In genomic region chr2:173181486-173181885, GRCm38 (mm10) we compare ENCODE assay signal across 31 mouse cellular contexts. TPM values are rescaled to one million over a fixed set of nuclear protein-coding genes. Genes with fewer than 3 reads are reported as not detected.
DNase-seq lines count a peak whose midpoint lies in the region; ATAC-seq lines count a peak whose summit lies in the region.
"Had no signal": no experiment of that assay in that cellular context is flagged by ENCODE, and none has a peak within 500 bp of the region (broad histone marks: within the 10 kb centered on the region; RNA-seq: fewer than 3 reads in every experiment).

No protein-coding gene starts in this region.

- peak; percentile 7 for DNase-seq in forebrain, embryonic 10.5 days (ENCODE audit: extremely low spot score, low spot score)
- DNase-seq in hindbrain, embryonic 10.5 days (ENCODE audit: low spot score): no peak
- no peak for DNase-seq in hindbrain, embryonic 11.5 days (ENCODE audit: low spot score)
- DNase-seq in liver, embryonic 11.5 days (ENCODE audit: low spot score): peak; percentile 11
- peak; percentile 23 for DNase-seq in limb, embryonic 10.5 days (ENCODE audit: low spot score)
- no peak for DNase-seq in spleen, adult 12 weeks (ENCODE audit: low spot score)
- DNase-seq: adrenal gland, adult 8-10 months; adrenal gland, postnatal 25 days; cerebellum, adult 11-12 months; cerebellum, adult 8-10 months; cerebellum, postnatal 10 days; cerebellum, postnatal 36 days; embryo, embryonic 11 days; forebrain, postnatal 0 days; gastrocnemius, adult 2 months; gastrocnemius, postnatal 14 days; heart, adult 18-20 months; heart, postnatal 10 days; heart, postnatal 36 days had no signal

- no peak overlapping the region for H3K4me2 ChIP-seq in forebrain, embryonic 16.5 days (ENCODE audit: low read length)
- H3K4me2 ChIP-seq in hindbrain, embryonic 11.5 days (replicated peaks; ENCODE audit: low read depth, low read length): no peak overlapping the region
- H3K4me2 ChIP-seq in liver, embryonic 11.5 days: no peak overlapping the region
- H3K4me2 ChIP-seq in liver, embryonic 12.5 days: no peak overlapping the region
- H3K4me2 ChIP-seq: embryonic facial prominence, embryonic 13.5 days; forebrain, embryonic 13.5 days; heart, embryonic 12.5 days; heart, embryonic 15.5 days; hindbrain, embryonic 12.5 days; hindbrain, embryonic 15.5 days had no signal

- H3K4me1 ChIP-seq in forebrain, embryonic 10.5 days: peaks cover 3% of the 10 kb centered on the region
- H3K4me1 ChIP-seq in forebrain, embryonic 16.5 days (replicated peaks; ENCODE audit: control insufficient read depth, insufficient read depth, low read length): no peaks in the 10 kb centered on the region
- peaks cover 9% of the 10 kb centered on the region for H3K4me1 ChIP-seq in hindbrain, embryonic 10.5 days (replicated peaks)
- H3K4me1 ChIP-seq in hindbrain, embryonic 11.5 days (replicated peaks; ENCODE audit: control insufficient read depth, insufficient read depth, low read length): no peaks in the 10 kb centered on the region
- H3K4me1 ChIP-seq in liver, embryonic 11.5 days (replicated peaks; ENCODE audit: control insufficient read depth, insufficient read depth, low read length): no peaks in the 10 kb centered on the region
- H3K4me1 ChIP-seq in liver, embryonic 12.5 days: no peaks in the 10 kb centered on the region
- peaks cover 26% of the 10 kb centered on the region for H3K4me1 ChIP-seq in limb, embryonic 10.5 days
- H3K4me1 ChIP-seq: embryonic facial prominence, embryonic 13.5 days; forebrain, embryonic 13.5 days; heart, embryonic 12.5 days; hindbrain, embryonic 15.5 days had no signal

- WGBS in forebrain, embryonic 10.5 days: 65% methylated on average over 5 of the region's 5 CpGs
- 70% methylated on average over 4 of the region's 5 CpGs for WGBS in forebrain, embryonic 16.5 days
- WGBS in hindbrain, embryonic 10.5 days: 51% methylated on average over 5 of the region's 5 CpGs
- 79% methylated on average over 4 of the region's 5 CpGs for WGBS in hindbrain, embryonic 11.5 days
- whole genome bisulfite sequencing in liver, embryonic 11.5 days: 62% methylated on average over 4 of the region's 5 CpGs
- 45% methylated on average over 5 of the region's 5 CpGs for WGBS in liver, embryonic 12.5 days (ENCODE audit: insufficient replicate concordance)
- 56% methylated on average over 5 of the region's 5 CpGs for WGBS in limb, embryonic 10.5 days

- H3K27ac ChIP-seq in forebrain, embryonic 10.5 days: no peak overlapping the region
- H3K27ac ChIP-seq in forebrain, embryonic 16.5 days (ENCODE audit: low read length): no peak overlapping the region
- H3K27ac ChIP-seq in hindbrain, embryonic 10.5 days: 0 out of 2 replicates have a peak overlapping the region, but pooled peaks have one; percentile 50
- no peak overlapping the region for H3K27ac ChIP-seq in hindbrain, embryonic 11.5 days (ENCODE audit: low read depth, low read length)
- no peak overlapping the region for H3K27ac ChIP-seq in liver, embryonic 11.5 days (ENCODE audit: low read depth, low read length)
- H3K27ac ChIP-seq in liver, embryonic 12.5 days: no peak overlapping the region
- H3K27ac ChIP-seq in limb, embryonic 10.5 days: no peak overlapping the region
- H3K27ac ChIP-seq: embryonic facial prominence, embryonic 10.5 days; embryonic facial prominence, embryonic 13.5 days; forebrain, embryonic 13.5 days; gastrocnemius, adult 2 months; heart, embryonic 15.5 days; hindbrain, embryonic 12.5 days; hindbrain, embryonic 15.5 days had no signal

- peaks cover 25% of the 10 kb centered on the region; the same call in 1 of the 2 replicates for H3K27me3 ChIP-seq in forebrain, embryonic 10.5 days (ENCODE audit: poor library complexity, severe bottlenecking)
- H3K27me3 ChIP-seq in forebrain, embryonic 16.5 days (replicated peaks; ENCODE audit: control insufficient read depth, insufficient read depth, low read length): no peaks in the 10 kb centered on the region
- H3K27me3 ChIP-seq in hindbrain, embryonic 10.5 days (ENCODE audit: insufficient read depth, poor library complexity, severe bottlenecking): peaks cover 10% of the 10 kb centered on the region; the same call in 1 of the 2 replicates
- no peaks in the 10 kb centered on the region; the same call in 1 of the 2 replicates for H3K27me3 ChIP-seq in hindbrain, embryonic 11.5 days (ENCODE audit: control insufficient read depth, insufficient read depth, low read length)
- peaks cover 12% of the 10 kb centered on the region; the same call in 1 of the 2 replicates for H3K27me3 ChIP-seq in liver, embryonic 11.5 days (replicated peaks; ENCODE audit: control insufficient read depth, insufficient read depth, low read length)
- H3K27me3 ChIP-seq in liver, embryonic 12.5 days (replicated peaks): peaks cover 58% of the 10 kb centered on the region
- H3K27me3 ChIP-seq in limb, embryonic 10.5 days (ENCODE audit: low read depth, poor library complexity, severe bottlenecking): peaks cover 77% of the 10 kb centered on the region
- H3K27me3 ChIP-seq: hindbrain, embryonic 15.5 days had no signal

- ATAC-seq in forebrain, embryonic 16.5 days: no peak
- no peak for ATAC-seq in hindbrain, embryonic 11.5 days (ENCODE audit: low FRiP score)
- no peak for ATAC-seq in liver, embryonic 11.5 days (replicated peaks; ENCODE audit: low FRiP score)
- ATAC-seq in liver, embryonic 12.5 days: no peak
- ATAC-seq: activated CD4-positive, CD25-positive, alpha-beta regulatory T cell, adult 4 months; forebrain, embryonic 13.5 days; forebrain, postnatal 0 days had no signal

- no peaks in the 10 kb centered on the region for H3K9me3 ChIP-seq in forebrain, embryonic 10.5 days
- no peaks in the 10 kb centered on the region for H3K9me3 ChIP-seq in forebrain, embryonic 16.5 days (ENCODE audit: control insufficient read depth, low read length)
- H3K9me3 ChIP-seq in hindbrain, embryonic 10.5 days: no peaks in the 10 kb centered on the region
- H3K9me3 ChIP-seq in hindbrain, embryonic 11.5 days (ENCODE audit: control insufficient read depth, low read length): no peaks in the 10 kb centered on the region
- H3K9me3 ChIP-seq in liver, embryonic 11.5 days (ENCODE audit: control insufficient read depth, low read length): no peaks in the 10 kb centered on the region
- H3K9me3 ChIP-seq in liver, embryonic 12.5 days (replicated peaks): no peaks in the 10 kb centered on the region
- no peaks in the 10 kb centered on the region for H3K9me3 ChIP-seq in limb, embryonic 10.5 days (replicated peaks)
- H3K9me3 ChIP-seq: embryonic facial prominence, embryonic 10.5 days; embryonic facial prominence, embryonic 13.5 days; forebrain, embryonic 13.5 days; heart, embryonic 12.5 days; heart, embryonic 15.5 days; hindbrain, embryonic 12.5 days; hindbrain, embryonic 15.5 days had no signal

- H3K9ac ChIP-seq in forebrain, embryonic 16.5 days (replicated peaks; ENCODE audit: low read depth, low read length): no peak overlapping the region
- H3K9ac ChIP-seq in hindbrain, embryonic 11.5 days (ENCODE audit: low read depth, low read length): no peak overlapping the region
- no peak overlapping the region for H3K9ac ChIP-seq in liver, embryonic 11.5 days (ENCODE audit: low read depth, low read length)
- no peak overlapping the region for H3K9ac ChIP-seq in liver, embryonic 12.5 days
- H3K9ac ChIP-seq: embryonic facial prominence, embryonic 13.5 days; forebrain, embryonic 13.5 days; forebrain, postnatal 0 days; heart, embryonic 12.5 days; heart, embryonic 15.5 days; hindbrain, embryonic 12.5 days; hindbrain, embryonic 15.5 days had no signal

- no peaks in the 10 kb centered on the region for H3K36me3 ChIP-seq in forebrain, embryonic 10.5 days (replicated peaks)
- H3K36me3 ChIP-seq in forebrain, embryonic 16.5 days (ENCODE audit: control insufficient read depth, insufficient read depth): no peaks in the 10 kb centered on the region
- H3K36me3 ChIP-seq in hindbrain, embryonic 10.5 days: no peaks in the 10 kb centered on the region
- no peaks in the 10 kb centered on the region for H3K36me3 ChIP-seq in hindbrain, embryonic 11.5 days (ENCODE audit: control insufficient read depth, insufficient read depth, low read length)
- no peaks in the 10 kb centered on the region for H3K36me3 ChIP-seq in liver, embryonic 11.5 days (ENCODE audit: control insufficient read depth, insufficient read depth, low read length)
- H3K36me3 ChIP-seq in liver, embryonic 12.5 days: no peaks in the 10 kb centered on the region
- no peaks in the 10 kb centered on the region for H3K36me3 ChIP-seq in limb, embryonic 10.5 days
- H3K36me3 ChIP-seq: embryonic facial prominence, embryonic 10.5 days; embryonic facial prominence, embryonic 13.5 days; heart, embryonic 12.5 days; heart, embryonic 15.5 days; hindbrain, embryonic 12.5 days; hindbrain, embryonic 15.5 days had no signal

- no peak overlapping the region for H3K4me3 ChIP-seq in forebrain, embryonic 10.5 days
- no peak overlapping the region for H3K4me3 ChIP-seq in forebrain, embryonic 16.5 days (replicated peaks; ENCODE audit: low read length)
- no peak overlapping the region for H3K4me3 ChIP-seq in hindbrain, embryonic 10.5 days
- H3K4me3 ChIP-seq in hindbrain, embryonic 11.5 days (ENCODE audit: low read depth, low read length): no peak overlapping the region
- no peak overlapping the region for H3K4me3 ChIP-seq in liver, embryonic 11.5 days (ENCODE audit: low read depth, low read length)
- H3K4me3 ChIP-seq in liver, embryonic 12.5 days: no peak overlapping the region
- H3K4me3 ChIP-seq in limb, embryonic 10.5 days: no peak overlapping the region
- H3K4me3 ChIP-seq: embryonic facial prominence, embryonic 10.5 days; embryonic facial prominence, embryonic 13.5 days; erythroblast, embryonic 14.5 days; forebrain, embryonic 13.5 days; gastrocnemius, adult 2 months; heart, embryonic 12.5 days; heart, embryonic 15.5 days; hindbrain, embryonic 12.5 days; hindbrain, embryonic 15.5 days had no signal

RNA-seq across cellular contexts. Expression of gene Pck1, which starts 28.6 kb away (rescaled TPM):
- not detected in 2 replicates for polyA plus RNA-seq in forebrain, embryonic 10.5 days (2016; fragmentation: Nextera tagmentation; extraction: Ambion mirVana)
- not detected in 2 replicates for polyA plus RNA-seq in forebrain, embryonic 16.5 days (2015; fragmentation: Nextera tagmentation; extraction: Ambion mirVana)
- not detected in 2 replicates for polyA plus RNA-seq in hindbrain, embryonic 10.5 days (2016; fragmentation: Nextera tagmentation; extraction: Ambion mirVana)
- polyA plus RNA-seq in hindbrain, embryonic 11.5 days (2014; fragmentation: Nextera tagmentation; extraction: Ambion mirVana): not detected in 2 replicates
- polyA plus RNA-seq in liver, embryonic 11.5 days (2014; fragmentation: Nextera tagmentation; extraction: Ambion mirVana): 0.17 and 0.23 TPM in 2 replicates
- polyA plus RNA-seq in liver, embryonic 12.5 days (2016; fragmentation: Nextera tagmentation; extraction: Ambion mirVana): 0.07 and 0.20 TPM in 2 replicates
- polyA plus RNA-seq in limb, embryonic 10.5 days (2016; fragmentation: Nextera tagmentation; extraction: Ambion mirVana): not detected in 2 replicates
- polyA plus RNA-seq: activated CD4-positive, CD25-positive, alpha-beta regulatory T cell, adult 4 months; brain, embryonic 14.5 days; embryonic facial prominence, embryonic 10.5 days; embryonic facial prominence, embryonic 13.5 days; forebrain, embryonic 13.5 days; forebrain, postnatal 0 days; hindbrain, embryonic 12.5 days; hindbrain, embryonic 15.5 days had no signal

RNA-seq across cellular contexts. Expression of gene Zbp1, which starts 37.2 kb away (rescaled TPM):
- not detected in 2 replicates for polyA plus RNA-seq in forebrain, embryonic 10.5 days (2016; fragmentation: Nextera tagmentation; extraction: Ambion mirVana)
- not detected in 2 replicates for polyA plus RNA-seq in forebrain, embryonic 16.5 days (2015; fragmentation: Nextera tagmentation; extraction: Ambion mirVana)
- polyA plus RNA-seq in hindbrain, embryonic 10.5 days (2016; fragmentation: Nextera tagmentation; extraction: Ambion mirVana): 0.17 and 0.73 TPM in 2 replicates
- polyA plus RNA-seq in hindbrain, embryonic 11.5 days (2014; fragmentation: Nextera tagmentation; extraction: Ambion mirVana): 0.33 TPM in 1 of 2 replicates, not detected in the other
- polyA plus RNA-seq in liver, embryonic 11.5 days (2014; fragmentation: Nextera tagmentation; extraction: Ambion mirVana): not detected in 2 replicates
- 0.21 and 0.36 TPM in 2 replicates for polyA plus RNA-seq in liver, embryonic 12.5 days (2016; fragmentation: Nextera tagmentation; extraction: Ambion mirVana)
- not detected in 2 replicates for polyA plus RNA-seq in limb, embryonic 10.5 days (2016; fragmentation: Nextera tagmentation; extraction: Ambion mirVana)
- polyA plus RNA-seq: embryonic facial prominence, embryonic 10.5 days; erythroblast, embryonic 14.5 days; forebrain, embryonic 13.5 days; heart, embryonic 12.5 days had no signal

Comparison
In these comparisons a context has a peak if more than half of its experiments do, and no peak if none do; other contexts are left out.
1. DNase-seq: peak in forebrain, embryonic 10.5 days (single experiment), liver, embryonic 11.5 days (single experiment) and limb, embryonic 10.5 days (single experiment); none in hindbrain, embryonic 10.5 days (single experiment), hindbrain, embryonic 11.5 days (single experiment) and spleen, adult 12 weeks (single experiment).